ENCODE assay signal across 8 mouse cellular contexts in genomic region chr1:91755102-91755501, GRCm38 (mm10). TPM values are rescaled to one million over a fixed set of nuclear protein-coding genes. Genes with fewer than 3 reads are reported as not detected.
A peak's percentile ranks its signal among the peaks of the same experiment; 100 is the strongest.
DNase-seq lines count a peak whose midpoint lies in the region; ATAC-seq and TF ChIP-seq lines count a peak whose summit lies in the region.

No protein-coding gene starts in this region.

- no peak overlapping the region for H3K4me3 ChIP-seq in cerebellum, adult 2 months (replicated peaks; ENCODE audit: insufficient read depth, low read depth, low read length)
- peak overlapping the region; percentile 35; the same call in 1 of the 2 replicates for H3K4me3 ChIP-seq in hindbrain, embryonic 10.5 days

- H3K36me3 ChIP-seq in hindbrain, embryonic 10.5 days: no peaks in the 10 kb centered on the region

- H3K4me1 ChIP-seq in cerebellum, adult 2 months (ENCODE audit: control insufficient read depth, insufficient read depth, low read length): no peaks in the 10 kb centered on the region
- peaks cover 41% of the 10 kb centered on the region for H3K4me1 ChIP-seq in hindbrain, embryonic 10.5 days (replicated peaks)

- no peak for TF ChIP-seq POLR2A in cerebellum, adult 2 months (IDR thresholded peaks at IDR 0.05; ENCODE audit: borderline replicate concordance, insufficient read depth, low read length)

- DNase-seq in Muller cell, postnatal 12 days (ENCODE audit: inconsistent ontology term): peak; percentile 43
- peak; percentile 33 to 52 for DNase-seq in cerebellum, adult 2 months
- DNase-seq in forelimb bud, embryonic 11.5 days (ENCODE audit: low read depth, low spot score): peak; percentile 93
- peak; percentile 85 for DNase-seq in hindbrain, embryonic 10.5 days (ENCODE audit: low spot score)
- peak; percentile 17 for DNase-seq in layer of hippocampus, adult 9-10 months (ENCODE audit: low spot score)
- peak; percentile 63 to 71 for DNase-seq in lung, postnatal 4 days
- DNase-seq in right cerebral cortex, postnatal 25 days: peak; percentile 69

- no peak overlapping the region for H3K27ac ChIP-seq in cerebellum, adult 2 months (ENCODE audit: insufficient read depth, low read length)
- peak overlapping the region; percentile 81 for H3K27ac ChIP-seq in hindbrain, embryonic 10.5 days

- H3K27me3 ChIP-seq in cerebellum, adult 2 months (ENCODE audit: control insufficient read depth, insufficient read depth, low read length): no peaks in the 10 kb centered on the region
- H3K27me3 ChIP-seq in hindbrain, embryonic 10.5 days (ENCODE audit: insufficient read depth, poor library complexity, severe bottlenecking): peaks cover 11% of the 10 kb centered on the region; the same call in 1 of the 2 replicates

- H3K9me3 ChIP-seq in hindbrain, embryonic 10.5 days: no peaks in the 10 kb centered on the region

- under 1% methylated on average over 9 of the region's 9 CpGs for WGBS in cerebellum, adult 2 months
- WGBS in hindbrain, embryonic 10.5 days: under 1% methylated on average over 9 of the region's 9 CpGs

- no peak for ATAC-seq in monocyte, adult 5-6 weeks (replicated peaks; ENCODE audit: insufficient number of reproducible peaks, low FRiP score, low TSS enrichment, poor library complexity, severe bottlenecking)

- peak; percentile 79 for TF ChIP-seq CTCF in cerebellum, adult 2 months (IDR thresholded peaks at IDR 0.05; ENCODE audit: borderline replicate concordance, insufficient read depth, low read depth, low read length)

RNA-seq across cellular contexts. Expression of gene Twist2, which starts 46.2 kb away (rescaled TPM):
- 0.15 and 0.17 TPM in 2 replicates for polyA plus RNA-seq in cerebellum, adult 2 months (2012; rRNA removed)
- 19.7 and 19.8 TPM in 2 replicates for polyA plus RNA-seq in hindbrain, embryonic 10.5 days (2016; fragmentation: Nextera tagmentation; extraction: Ambion mirVana)
- total RNA-seq in monocyte, adult 5-6 weeks (2017): not detected in 3 replicates

Comparison
In these comparisons a context has a peak if more than half of its experiments do, and no peak if none do; other contexts are left out.
1. DNase-seq: peak in every context shown above with its lines; median percentile 93 in forelimb bud, embryonic 11.5 days; 85 in hindbrain, embryonic 10.5 days; 69 in right cerebral cortex, postnatal 25 days; 67 in lung, postnatal 4 days; 43 in Muller cell, postnatal 12 days; 42 in cerebellum, adult 2 months; 17 in layer of hippocampus, adult 9-10 months.
2. RNA of gene Twist2, which starts 46.2 kb away (polyA plus RNA-seq): 19.7 to 19.8 TPM in hindbrain, embryonic 10.5 days; 0.15 to 0.17 TPM in cerebellum, adult 2 months; every median in the first group is over 10 times any median in the second.